Mouse (Mus musculus) hindbrain, embryonic 12.5 days (tissue): ENCODE results near the gene Tpm1. TPM values are rescaled to one million over a fixed set of nuclear protein-coding genes. Genes with fewer than 3 reads are reported as not detected.

ENCODE experiments used
- polyA plus RNA-seq: library from polyadenylated mRNA; unstranded; fragments of >200 nt; fragmentation: Nextera tagmentation; extraction: Ambion mirVana; gene quantifications from 2 replicates; pipeline ENCODE4 v1.2.1, GENCODE M21; 2016

The Tpm1 gene
- polyA plus RNA-seq, 1 experiment from 2014 or later, result 396 TPM

Other genes starting within 250 kb of the Tpm1 start
- 1.7 and 4.9 TPM in 2 replicates for gene Aph1c, start 214.7 kb downstream of the Tpm1 start, polyA plus RNA-seq
- 33.9 and 39.6 TPM in 2 replicates for gene Rab8b, start 129.7 kb downstream of the Tpm1 start, polyA plus RNA-seq
- 448 and 466 TPM in 2 replicates for gene Rps27l, start 103.3 kb downstream of the Tpm1 start, polyA plus RNA-seq
- 10.3 and 11.8 TPM in 2 replicates for gene Lactb, start 73.9 kb downstream of the Tpm1 start, polyA plus RNA-seq